Mouse (Mus musculus) liver, embryonic 14.5 days (tissue): ENCODE measurements at regions not wholly inside any gene's neighbourhood (a gene's known extent, or its start where the extent isn't known, plus 50 kb on each side); places are given as distances from the start of the nearest gene placed in this dataset.

Experiments used
- CTCF ChIP-seq: IDR thresholded peaks from 2 replicates; pipeline ENCODE4 v1.5.1; 2016; ENCODE audit warnings: antibody characterized with exemption, low read depth, control low read depth
- EP300 ChIP-seq: IDR thresholded peaks from 2 replicates; pipeline ENCODE4 v1.6.1; 2016; ENCODE audit warnings: antibody characterized with exemption, low read depth

- no peak for TF ChIP-seq CTCF
- TF ChIP-seq EP300 = no peak
Observed at GRCm38 (mm10) chr3:6859866-6860180, 239.6 kb upstream of the 1700008P02Rik start.
